Mouse (Mus musculus): Measurements from ENCODE around the gene Tpi1.

GRCm38 (mm10) chr6:124769101-124769765 lies 44.9 kb downstream of the Tpi1 start, which contains the start of gene Eno2:
- TF ChIP-seq E2F4 (IDR thresholded peaks at IDR 0.05; ENCODE audit: borderline replicate concordance, low read depth, low read length) (no peak), CTCF (IDR thresholded peaks at IDR 0.05 in 2 of 3, conservative IDR thresholded peaks at IDR 0.05 in 1 of 3; ENCODE audit: control insufficient read depth in 1 of 3, insufficient read depth in 1 of 3, low read depth in 2 of 3, low read length in 3 of 3, poor library complexity in 1 of 3, severe bottlenecking in 1 of 3) (no peak), POLR2A (IDR thresholded peaks at IDR 0.05; ENCODE audit: control insufficient read depth in 1 of 2, insufficient read depth in 1 of 2, low read depth in 1 of 2, low read length in 2 of 2, poor library complexity in 1 of 2) (no peak), MXI1 (IDR thresholded peaks at IDR 0.05; ENCODE audit: low read depth, low read length) (no peak), BHLHE40 (IDR thresholded peaks at IDR 0.05; ENCODE audit: borderline replicate concordance, low read depth, low read length) (no peak), GATA1 (IDR thresholded peaks at IDR 0.05; ENCODE audit: low read depth, low read length) (no peak), USF1 (IDR thresholded peaks at IDR 0.05; ENCODE audit: low read depth, low read length) (peak; percentile 86), NRF1 (IDR thresholded peaks at IDR 0.05; ENCODE audit: insufficient read depth, low read depth, low read length, poor library complexity, severe bottlenecking) (no peak), ZMIZ1 (IDR thresholded peaks at IDR 0.05; ENCODE audit: low read depth, low read length) (peak; percentile 39; the same call in 1 of the 2 replicates), TCF12 (IDR thresholded peaks at IDR 0.05; ENCODE audit: low read depth, low read length) (no peak)
